Mouse (Mus musculus): ENCODE data around the gene Rpap3. TPM values are rescaled to one million over a fixed set of nuclear protein-coding genes. Genes with fewer than 3 reads are reported as not detected.

Rpap3 gene
- polyA plus RNA-seq, 1 experiment from 2014 or later, result 11.8 TPM

DNA sequence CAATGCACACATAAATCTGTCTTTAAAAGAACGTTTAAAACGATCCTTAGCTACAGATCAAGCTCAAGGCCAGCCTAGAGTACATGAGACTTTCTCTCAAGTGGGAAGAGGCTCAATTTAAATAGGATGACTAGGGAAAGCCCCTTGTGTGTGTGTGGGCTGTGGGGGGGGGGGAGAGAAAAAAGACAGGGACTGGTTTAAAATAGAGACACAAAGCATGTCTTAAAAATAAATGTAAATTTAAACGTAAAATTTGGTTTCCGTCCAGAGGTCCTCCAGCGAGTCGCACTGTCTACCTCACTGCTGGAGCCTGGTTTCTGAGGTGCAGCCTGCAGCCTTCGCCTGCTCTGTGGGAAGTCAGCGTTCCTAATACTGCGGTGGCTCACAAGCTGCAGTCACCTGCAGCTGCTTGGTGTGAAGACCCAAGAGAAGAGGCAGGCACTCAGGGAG, 34.7 kb upstream of the Rpap3 start:
- H3K9ac ChIP-seq (ENCODE audit: low read depth, low read length), result no peak overlapping the region
- H3K4me1 ChIP-seq (replicated peaks; ENCODE audit: control insufficient read depth, insufficient read depth, low read length), result no peaks in the 10 kb centered on the region
- H3K27ac ChIP-seq (ENCODE audit: low read depth, low read length), result no peak overlapping the region
- WGBS, result 73% methylated on average over 9 of the region's 9 CpGs
- H3K36me3 ChIP-seq (ENCODE audit: control insufficient read depth, insufficient read depth), result no peaks in the 10 kb centered on the region
- H3K4me3 ChIP-seq (ENCODE audit: low read depth, low read length), result no peak overlapping the region
- no peaks in the 10 kb centered on the region for H3K9me3 ChIP-seq (ENCODE audit: control insufficient read depth)
- TF ChIP-seq CTCF (IDR thresholded peaks at IDR 0.05; ENCODE audit: low read depth), result no peak
- no peaks in the 10 kb centered on the region for H3K27me3 ChIP-seq (replicated peaks; ENCODE audit: control insufficient read depth, insufficient read depth, low read length)
- ATAC-seq, result no peak
- H3K4me2 ChIP-seq (replicated peaks; ENCODE audit: low read depth), result no peak overlapping the region

DNA sequence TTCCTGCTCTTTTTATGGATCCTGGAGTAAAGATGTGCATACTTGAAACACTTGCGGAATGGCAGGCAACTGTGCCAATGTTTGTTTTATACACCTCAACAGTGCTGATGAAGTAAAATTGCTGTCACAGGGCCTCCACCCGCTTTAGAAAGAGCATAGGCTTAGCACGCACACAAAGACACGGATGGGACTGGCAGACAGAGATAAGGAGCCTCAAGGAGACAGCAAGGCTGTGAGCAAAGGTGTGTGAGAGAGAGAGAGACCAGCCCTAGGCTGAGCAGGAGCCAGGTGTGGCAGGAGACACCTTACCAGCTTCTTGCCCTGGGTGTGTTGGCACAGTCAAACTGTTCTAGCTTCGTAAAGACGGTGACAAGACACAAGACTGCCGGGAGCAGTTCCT, 33.3 kb upstream of the Rpap3 start:
- no peaks in the 10 kb centered on the region for H3K9me3 ChIP-seq (ENCODE audit: control insufficient read depth)
- H3K4me3 ChIP-seq (ENCODE audit: low read depth, low read length), result no peak overlapping the region
- no peak for ATAC-seq
- TF ChIP-seq CTCF (IDR thresholded peaks at IDR 0.05; ENCODE audit: low read depth), result no peak
- WGBS, result 76% methylated on average over 7 of the region's 7 CpGs
- H3K4me1 ChIP-seq (replicated peaks; ENCODE audit: control insufficient read depth, insufficient read depth, low read length), result no peaks in the 10 kb centered on the region
- no peak overlapping the region for H3K4me2 ChIP-seq (replicated peaks; ENCODE audit: low read depth)
- H3K9ac ChIP-seq (ENCODE audit: low read depth, low read length), result no peak overlapping the region
- no peaks in the 10 kb centered on the region for H3K27me3 ChIP-seq (replicated peaks; ENCODE audit: control insufficient read depth, insufficient read depth, low read length)
- H3K27ac ChIP-seq (ENCODE audit: low read depth, low read length), result no peak overlapping the region
- H3K36me3 ChIP-seq (ENCODE audit: control insufficient read depth, insufficient read depth), result no peaks in the 10 kb centered on the region

DNA sequence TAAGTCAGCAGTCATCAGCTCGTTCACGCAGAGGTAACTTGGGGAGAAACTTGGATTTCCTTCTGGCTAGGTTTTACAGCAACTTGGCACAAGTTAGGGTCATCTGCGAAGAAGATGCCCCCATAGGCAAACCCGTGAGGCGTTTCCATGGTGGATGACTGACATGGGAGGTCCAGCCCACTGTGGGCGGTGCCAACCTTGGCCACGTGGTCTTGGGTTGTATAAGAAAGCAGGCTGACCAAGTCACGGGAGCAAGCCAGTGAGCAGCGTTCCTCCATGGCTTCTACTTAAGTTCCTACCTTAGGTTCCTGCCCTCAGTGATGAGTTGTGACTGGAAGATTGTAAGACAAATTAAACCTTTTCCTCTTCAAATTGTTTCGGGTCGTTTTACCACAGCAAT, 26.4 kb upstream of the Rpap3 start:
- no peak for ATAC-seq
- no peak overlapping the region for H3K4me2 ChIP-seq (replicated peaks; ENCODE audit: low read depth)
- no peaks in the 10 kb centered on the region for H3K4me1 ChIP-seq (replicated peaks; ENCODE audit: control insufficient read depth, insufficient read depth, low read length)
- H3K36me3 ChIP-seq (ENCODE audit: control insufficient read depth, insufficient read depth), result no peaks in the 10 kb centered on the region
- no peak overlapping the region for H3K9ac ChIP-seq (ENCODE audit: low read depth, low read length)
- H3K27ac ChIP-seq (ENCODE audit: low read depth, low read length), result no peak overlapping the region
- TF ChIP-seq CTCF (IDR thresholded peaks at IDR 0.05; ENCODE audit: low read depth), result no peak
- H3K9me3 ChIP-seq (ENCODE audit: control insufficient read depth), result no peaks in the 10 kb centered on the region
- no peaks in the 10 kb centered on the region for H3K27me3 ChIP-seq (replicated peaks; ENCODE audit: control insufficient read depth, insufficient read depth, low read length)
- 92% methylated on average over 11 of the region's 11 CpGs for WGBS
- no peak overlapping the region for H3K4me3 ChIP-seq (ENCODE audit: low read depth, low read length)

DNA sequence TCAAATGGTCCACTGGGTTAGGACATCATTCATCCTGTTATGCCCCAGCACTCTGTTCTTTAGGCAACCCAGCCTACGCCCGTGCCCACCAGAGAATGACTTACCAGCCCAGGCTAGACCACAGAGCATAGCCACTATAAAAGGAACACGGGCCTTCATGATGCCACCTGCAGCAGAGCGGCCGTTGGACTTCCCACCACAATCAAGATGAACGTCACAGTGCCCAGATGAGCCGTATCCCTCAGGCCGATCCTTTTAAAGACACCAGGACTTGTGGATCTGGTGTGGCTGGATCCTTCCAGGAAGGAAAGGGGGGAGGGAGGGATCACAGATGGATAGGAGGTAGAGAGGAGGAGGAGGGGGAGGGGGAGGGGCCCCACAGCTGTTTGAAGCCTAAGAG, 25.5 kb upstream of the Rpap3 start, which contains the start of gene Endou:
Gene Endou (minus strand): TSS at position 229 of the 400 bp plus-strand sequence.
- no peak for ATAC-seq
- TF ChIP-seq CTCF (IDR thresholded peaks at IDR 0.05; ENCODE audit: low read depth), result no peak

DNA sequence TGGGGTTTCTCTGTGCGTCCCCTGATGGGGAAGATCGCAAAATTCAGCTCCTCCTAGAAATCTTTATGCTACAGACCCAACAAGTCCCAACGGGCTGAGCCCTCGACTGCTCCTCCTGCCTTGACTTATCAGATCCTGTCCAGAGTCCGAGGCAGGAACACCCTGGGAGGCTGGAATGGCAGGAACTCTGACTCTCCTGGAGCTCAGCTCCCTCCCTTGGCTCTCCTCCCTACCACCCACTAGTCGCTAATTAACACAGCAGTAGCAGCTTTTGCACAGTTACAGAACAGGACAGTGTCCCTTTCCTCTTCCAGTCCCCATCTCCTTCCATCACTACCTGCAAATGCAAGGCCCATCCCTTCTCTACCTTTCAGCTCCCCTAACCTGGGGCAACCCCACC, 24.7 kb upstream of the Rpap3 start:
- H3K4me3 ChIP-seq (ENCODE audit: low read depth, low read length), result no peak overlapping the region
- H3K27ac ChIP-seq (ENCODE audit: low read depth, low read length), result no peak overlapping the region
- no peaks in the 10 kb centered on the region for H3K4me1 ChIP-seq (replicated peaks; ENCODE audit: control insufficient read depth, insufficient read depth, low read length)
- no peak for TF ChIP-seq CTCF (IDR thresholded peaks at IDR 0.05; ENCODE audit: low read depth)
- ATAC-seq, result no peak
- no peaks in the 10 kb centered on the region for H3K27me3 ChIP-seq (replicated peaks; ENCODE audit: control insufficient read depth, insufficient read depth, low read length)
- H3K4me2 ChIP-seq (replicated peaks; ENCODE audit: low read depth), result no peak overlapping the region
- 47% methylated on average over 6 of the region's 6 CpGs for WGBS
- no peak overlapping the region for H3K9ac ChIP-seq (ENCODE audit: low read depth, low read length)
- H3K9me3 ChIP-seq (ENCODE audit: control insufficient read depth), result no peaks in the 10 kb centered on the region
- H3K36me3 ChIP-seq (ENCODE audit: control insufficient read depth, insufficient read depth), result no peaks in the 10 kb centered on the region

More for the DNA sequence above, 25.5 kb upstream of the Rpap3 start, which contains the start of gene Endou:
- Histone ChIP-seq H3K4me1 (replicated peaks; ENCODE audit: control insufficient read depth, insufficient read depth, low read length) (no peaks in the 10 kb centered on the region), H3K9me3 (ENCODE audit: control insufficient read depth) (no peaks in the 10 kb centered on the region), H3K4me2 (replicated peaks; ENCODE audit: low read depth) (no peak within 1 kb of the TSS), H3K36me3 (ENCODE audit: control insufficient read depth, insufficient read depth) (no peaks in the 10 kb centered on the region), H3K9ac (ENCODE audit: low read depth, low read length) (no peak within 1 kb of the TSS), H3K27me3 (replicated peaks; ENCODE audit: control insufficient read depth, insufficient read depth, low read length) (no peaks in the 10 kb centered on the region), H3K27ac (ENCODE audit: low read depth, low read length) (no peak within 1 kb of the TSS), H3K4me3 (ENCODE audit: low read depth, low read length) (no peak within 1 kb of the TSS)
- 87% methylated on average over 8 of the region's 8 CpGs for WGBS

DNA sequence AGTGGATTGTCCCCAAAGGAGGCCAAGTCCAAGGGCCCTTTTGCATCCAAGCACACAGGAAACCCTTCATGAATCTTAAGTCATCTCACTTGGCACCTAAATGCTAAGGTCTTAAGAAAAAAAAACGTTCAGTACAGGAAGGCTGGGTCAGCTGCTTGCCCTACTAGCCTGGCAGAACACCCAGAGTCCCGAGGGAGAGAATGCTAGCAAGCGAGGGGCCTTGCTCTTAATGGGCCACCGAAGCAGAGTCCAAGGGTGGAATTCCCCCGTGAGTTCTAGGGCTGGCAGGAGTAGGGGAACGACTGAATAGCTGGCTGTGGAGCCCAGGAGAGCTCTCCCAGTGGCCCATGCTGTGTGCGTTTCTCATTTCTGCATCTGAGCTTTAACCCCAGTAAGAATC, 23.2 kb upstream of the Rpap3 start:
- Histone ChIP-seq H3K4me3 (ENCODE audit: low read depth, low read length) (no peak overlapping the region), H3K36me3 (ENCODE audit: control insufficient read depth, insufficient read depth) (no peaks in the 10 kb centered on the region), H3K9ac (ENCODE audit: low read depth, low read length) (no peak overlapping the region), H3K9me3 (ENCODE audit: control insufficient read depth) (no peaks in the 10 kb centered on the region), H3K27ac (ENCODE audit: low read depth, low read length) (no peak overlapping the region), H3K4me2 (replicated peaks; ENCODE audit: low read depth) (no peak overlapping the region), H3K27me3 (replicated peaks; ENCODE audit: control insufficient read depth, insufficient read depth, low read length) (no peaks in the 10 kb centered on the region), H3K4me1 (replicated peaks; ENCODE audit: control insufficient read depth, insufficient read depth, low read length) (no peaks in the 10 kb centered on the region)
- WGBS, result 65% methylated on average over 7 of the region's 7 CpGs
- no peak for ATAC-seq
- no peak for TF ChIP-seq CTCF (IDR thresholded peaks at IDR 0.05; ENCODE audit: low read depth)

DNA sequence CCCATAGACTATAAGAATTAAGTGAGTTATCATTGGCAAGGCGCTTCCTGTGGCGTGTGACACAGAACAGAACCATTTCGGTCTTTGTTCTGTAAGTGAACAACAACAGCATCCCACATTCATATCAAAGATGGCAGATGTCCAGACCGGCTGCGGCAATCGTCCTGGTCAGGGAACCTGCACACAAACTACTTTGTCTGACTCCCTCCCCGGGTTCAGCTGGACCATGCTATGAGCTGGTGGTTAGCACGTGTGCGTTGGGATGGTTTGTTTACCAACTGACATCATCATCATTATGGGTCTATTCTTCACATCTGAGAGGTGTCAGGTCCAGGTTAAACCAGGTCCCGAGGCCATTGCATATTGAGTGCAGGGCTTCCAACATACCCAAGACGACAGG, 22.8 kb upstream of the Rpap3 start:
- no peak overlapping the region for H3K4me2 ChIP-seq (replicated peaks; ENCODE audit: low read depth)
- no peaks in the 10 kb centered on the region for H3K9me3 ChIP-seq (ENCODE audit: control insufficient read depth)
- no peak overlapping the region for H3K27ac ChIP-seq (ENCODE audit: low read depth, low read length)
- H3K4me3 ChIP-seq (ENCODE audit: low read depth, low read length), result no peak overlapping the region
- no peak for ATAC-seq
- no peaks in the 10 kb centered on the region for H3K27me3 ChIP-seq (replicated peaks; ENCODE audit: control insufficient read depth, insufficient read depth, low read length)
- H3K9ac ChIP-seq (ENCODE audit: low read depth, low read length), result no peak overlapping the region
- TF ChIP-seq CTCF (IDR thresholded peaks at IDR 0.05; ENCODE audit: low read depth), result no peak
- H3K36me3 ChIP-seq (ENCODE audit: control insufficient read depth, insufficient read depth), result no peaks in the 10 kb centered on the region
- 72% methylated on average over 11 of the region's 11 CpGs for WGBS
- no peaks in the 10 kb centered on the region for H3K4me1 ChIP-seq (replicated peaks; ENCODE audit: control insufficient read depth, insufficient read depth, low read length)

All from intestine, postnatal 0 days (tissue).